Mouse (Mus musculus): Measurements from ENCODE around the gene Csnk1e.

- no peak for TF ChIP-seq GATA1 (IDR thresholded peaks at IDR 0.05; ENCODE audit: low read length)
- TF ChIP-seq TAL1 (IDR thresholded peaks at IDR 0.05; ENCODE audit: low read length): no peak
Measured at GRCm38 (mm10) chr15:79425516-79425915, 29.9 kb downstream of the Csnk1e start.

Measured in erythroblast, embryonic 14.5 days (primary cell).